Mouse (Mus musculus): Measurements from ENCODE around the gene Hist1h4h. TPM values are rescaled to one million over a fixed set of nuclear protein-coding genes. Genes with fewer than 3 reads are reported as not detected.
A peak's percentile ranks its signal among the peaks of the same experiment; 100 is the strongest.
"Not testable (repeated sequence)": the region's sequence is repeated elsewhere in the genome, so short reads cannot be mapped to it uniquely, and the experiment has no call there.

Hist1h4h gene
- polyA plus RNA-seq, 1 experiment from 2014 or later, result 1.5 TPM

DNA sequence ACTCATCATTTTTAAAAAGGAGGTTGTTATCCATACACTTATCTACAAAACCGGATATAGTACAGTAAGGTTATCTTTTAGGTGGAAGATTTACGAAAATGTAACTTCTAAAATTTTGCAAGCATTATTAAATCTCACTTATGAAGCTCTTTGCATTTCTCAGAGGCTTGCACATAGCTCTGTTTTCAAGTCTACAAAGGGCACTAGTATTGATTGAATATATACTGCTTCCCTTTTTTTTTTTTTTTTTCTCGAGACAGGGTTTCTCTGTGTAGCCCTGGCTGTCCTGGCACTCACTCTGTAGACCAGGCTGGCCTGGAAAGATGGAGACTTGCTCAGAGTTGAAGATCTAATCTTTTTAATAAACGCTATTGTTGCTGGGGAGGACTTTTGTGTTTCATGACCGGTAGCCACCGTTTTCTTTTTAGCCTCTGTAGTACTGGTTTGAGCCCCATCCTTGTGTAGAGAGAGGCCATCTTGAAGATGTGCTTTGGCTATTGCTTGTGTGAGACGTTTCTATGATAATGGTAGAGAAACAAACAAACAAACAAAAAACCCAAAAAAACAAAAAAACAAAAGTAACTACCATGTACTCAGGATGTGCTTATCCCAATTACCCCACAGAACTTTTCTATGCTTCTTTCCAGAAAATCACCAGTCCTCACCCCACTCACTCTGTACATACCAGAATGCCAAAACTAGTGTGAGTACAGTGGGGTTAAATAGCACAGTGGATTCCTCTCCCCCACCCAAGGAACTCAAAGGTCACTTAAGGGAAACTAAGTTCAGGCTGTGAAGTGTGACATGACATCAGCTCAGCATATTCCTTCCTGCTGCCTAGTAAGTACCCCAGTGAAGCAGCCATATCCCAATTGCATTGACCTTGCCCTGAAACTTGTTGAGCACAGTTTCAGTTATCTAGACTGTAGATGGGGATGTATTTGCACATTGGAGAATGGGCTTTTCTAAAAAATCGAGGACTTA is 21.4 kb downstream of the Hist1h4h start:
- WGBS, result 54% methylated on average over 8 of the region's 8 CpGs
- no peaks in the 10 kb centered on the region for H3K27me3 ChIP-seq (replicated peaks)
- no peak for ATAC-seq (ENCODE audit: low FRiP score)

DNA sequence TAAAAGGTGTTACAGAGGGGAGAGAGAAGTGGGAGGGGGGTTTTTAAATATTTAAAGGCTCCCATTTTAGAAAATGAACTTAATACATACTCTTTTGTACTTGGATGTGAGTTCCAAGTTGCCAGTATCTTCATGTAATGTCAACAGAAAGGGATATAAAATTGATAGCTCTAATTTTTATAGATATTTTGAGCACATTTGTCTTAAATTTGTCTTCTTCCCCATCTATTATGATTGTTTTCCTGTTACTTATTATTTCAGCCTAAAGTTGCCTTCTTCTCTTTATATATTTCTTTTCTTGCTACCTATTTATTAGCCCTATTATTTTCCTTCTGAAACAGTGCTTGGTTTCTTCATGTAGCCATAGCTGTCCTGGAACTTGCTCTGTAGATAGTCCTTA is 22.1 kb downstream of the Hist1h4h start, which contains the start of gene Hist1h1d:
Gene Hist1h1d, plus strand, starts transcription at position 301 of the 400 bp plus-strand sequence.
- H3K4me1 ChIP-seq, result peaks cover 32% of the 10 kb centered on the region
- no peaks in the 10 kb centered on the region for H3K36me3 ChIP-seq
- H3K4me2 ChIP-seq, result peak within 1 kb of the TSS; percentile 68
- ATAC-seq (ENCODE audit: low FRiP score), result no peak
- no peak within 1 kb of the TSS for H3K4me3 ChIP-seq (replicated peaks)
- peak within 1 kb of the TSS; percentile 90 for H3K27ac ChIP-seq (replicated peaks)
- H3K27me3 ChIP-seq (replicated peaks), result no peaks in the 10 kb centered on the region
- H3K9me3 ChIP-seq (replicated peaks), result no peaks in the 10 kb centered on the region
- no peak within 1 kb of the TSS for H3K9ac ChIP-seq (replicated peaks)

More for the DNA sequence above, 21.4 kb downstream of the Hist1h4h start:
- H3K4me3 ChIP-seq (replicated peaks), result peak overlapping the region; percentile 49
- H3K9me3 ChIP-seq (replicated peaks), result no peaks in the 10 kb centered on the region
- H3K36me3 ChIP-seq, result no peaks in the 10 kb centered on the region
- H3K4me1 ChIP-seq, result peaks cover 32% of the 10 kb centered on the region
- peak overlapping the region; percentile 68 for H3K4me2 ChIP-seq
- H3K9ac ChIP-seq (replicated peaks), result no peak overlapping the region; the same call in 1 of the 2 replicates
- H3K27ac ChIP-seq (replicated peaks), result peak overlapping the region; percentile 90

DNA sequence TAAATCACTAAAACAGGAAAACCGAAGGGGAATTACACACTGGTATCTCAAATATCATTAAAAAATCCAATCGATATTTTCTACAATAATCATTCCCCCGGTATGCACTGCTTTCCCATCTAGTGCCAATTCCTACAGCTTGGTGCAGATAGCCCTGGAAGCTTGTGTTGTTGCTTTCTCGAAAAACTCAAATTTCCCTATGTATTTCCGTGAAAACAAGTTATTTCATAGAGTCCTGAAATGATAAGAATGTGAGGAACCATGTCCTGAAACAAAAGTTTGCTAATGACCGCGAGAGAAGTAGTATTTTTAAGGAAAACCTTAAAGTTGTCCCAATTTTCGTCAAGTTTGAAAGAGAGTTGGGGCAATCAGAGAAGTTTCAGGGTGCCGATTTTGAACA is 23.5 kb downstream of the Hist1h4h start:
- 26% methylated on average over 9 of the region's 9 CpGs for WGBS
- H3K4me3 ChIP-seq (replicated peaks), result peak overlapping the region; percentile 51
- H3K27ac ChIP-seq (replicated peaks), result peak overlapping the region; percentile 87
- H3K4me2 ChIP-seq, result peak overlapping the region; percentile 99
- H3K36me3 ChIP-seq, result no peaks in the 10 kb centered on the region
- H3K4me1 ChIP-seq, result peaks cover 32% of the 10 kb centered on the region
- peak overlapping the region; percentile 64; the same call in 1 of the 2 replicates for H3K9ac ChIP-seq (replicated peaks)
- no peaks in the 10 kb centered on the region for H3K27me3 ChIP-seq (replicated peaks)
- no peak for ATAC-seq (ENCODE audit: low FRiP score)
- no peaks in the 10 kb centered on the region for H3K9me3 ChIP-seq (replicated peaks)

DNA sequence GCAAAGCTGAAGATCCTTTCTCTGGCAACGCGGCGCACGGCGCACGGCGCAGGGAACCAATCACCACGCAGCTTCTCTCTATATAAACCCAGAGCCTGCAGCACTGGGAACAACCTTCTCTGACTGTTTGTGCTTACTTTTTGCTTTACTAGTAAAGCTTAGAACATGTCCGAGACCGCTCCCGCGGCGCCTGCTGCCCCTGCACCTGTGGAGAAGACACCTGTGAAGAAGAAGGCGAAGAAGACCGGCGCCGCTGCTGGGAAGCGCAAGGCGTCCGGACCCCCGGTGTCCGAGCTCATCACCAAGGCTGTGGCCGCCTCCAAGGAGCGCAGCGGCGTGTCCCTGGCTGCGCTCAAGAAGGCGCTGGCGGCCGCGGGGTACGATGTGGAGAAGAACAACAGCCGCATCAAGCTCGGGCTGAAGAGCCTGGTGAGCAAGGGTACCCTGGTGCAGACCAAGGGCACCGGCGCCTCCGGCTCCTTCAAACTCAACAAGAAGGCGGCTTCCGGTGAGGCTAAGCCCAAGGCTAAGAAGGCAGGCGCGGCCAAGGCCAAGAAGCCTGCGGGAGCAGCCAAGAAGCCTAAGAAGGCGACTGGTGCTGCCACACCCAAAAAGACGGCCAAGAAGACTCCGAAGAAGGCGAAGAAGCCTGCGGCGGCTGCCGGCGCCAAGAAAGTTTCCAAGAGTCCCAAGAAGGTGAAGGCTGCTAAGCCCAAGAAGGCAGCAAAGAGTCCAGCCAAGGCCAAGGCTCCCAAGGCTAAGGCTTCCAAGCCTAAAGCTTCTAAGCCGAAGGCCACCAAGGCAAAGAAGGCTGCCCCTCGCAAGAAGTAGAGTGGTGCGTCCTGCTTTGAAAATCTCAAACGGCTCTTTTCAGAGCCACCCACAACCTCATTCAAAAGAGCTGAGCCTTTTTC is 24.3 kb downstream of the Hist1h4h start:
- no peaks in the 10 kb centered on the region for H3K9me3 ChIP-seq (replicated peaks)
- WGBS, result 0% methylated on average over 54 of the region's 54 CpGs
- H3K27ac ChIP-seq (replicated peaks), result peak overlapping the region; percentile 87
- ATAC-seq (ENCODE audit: low FRiP score), result peak; percentile 77
- H3K4me3 ChIP-seq (replicated peaks), result peak overlapping the region; percentile 51
- H3K9ac ChIP-seq (replicated peaks), result peak overlapping the region; percentile 64
- no peaks in the 10 kb centered on the region for H3K27me3 ChIP-seq (replicated peaks)
- H3K4me1 ChIP-seq, result peaks cover 32% of the 10 kb centered on the region
- H3K4me2 ChIP-seq, result peak overlapping the region; percentile 99
- H3K36me3 ChIP-seq, result no peaks in the 10 kb centered on the region

DNA sequence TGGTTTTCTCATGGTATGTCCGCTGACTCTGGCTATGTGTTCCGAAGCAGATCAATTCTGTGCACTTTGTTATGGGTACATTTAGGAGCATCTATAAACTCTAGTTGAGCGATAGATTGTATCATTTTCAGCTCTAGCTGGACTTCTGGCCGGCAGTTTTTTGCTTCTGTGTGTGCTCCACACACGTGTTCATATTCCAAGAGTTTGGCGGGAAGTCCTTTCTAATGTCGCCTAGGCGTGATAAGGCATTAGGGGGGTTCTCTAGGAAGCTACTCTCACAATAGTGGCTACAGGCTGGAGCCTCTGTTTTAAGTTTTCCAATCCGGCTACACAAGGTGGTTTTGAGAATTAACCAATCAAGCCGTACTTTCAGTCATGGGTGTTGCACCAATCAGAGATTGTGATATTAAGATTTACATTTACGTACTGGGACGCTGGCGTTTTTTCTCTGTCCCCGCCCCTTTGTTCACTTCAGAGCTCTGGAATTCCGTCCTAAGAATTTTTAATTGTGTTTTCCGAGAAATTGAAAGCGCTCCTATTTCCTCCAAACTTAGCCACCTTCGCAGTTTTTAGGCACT is 25.1 kb downstream of the Hist1h4h start:
- Histone ChIP-seq H3K9me3 (replicated peaks) (no peaks in the 10 kb centered on the region), H3K27me3 (replicated peaks) (no peaks in the 10 kb centered on the region), H3K36me3 (no peaks in the 10 kb centered on the region), H3K4me3 (replicated peaks) (peak overlapping the region; percentile 51), H3K9ac (replicated peaks) (peak overlapping the region; percentile 64), H3K4me1 (peaks cover 30% of the 10 kb centered on the region), H3K4me2 (peak overlapping the region; percentile 99), H3K27ac (replicated peaks) (peak overlapping the region; percentile 87)
- peak; percentile 87 for ATAC-seq (ENCODE audit: low FRiP score)
- WGBS, result under 1% methylated on average over 18 of the region's 18 CpGs

DNA sequence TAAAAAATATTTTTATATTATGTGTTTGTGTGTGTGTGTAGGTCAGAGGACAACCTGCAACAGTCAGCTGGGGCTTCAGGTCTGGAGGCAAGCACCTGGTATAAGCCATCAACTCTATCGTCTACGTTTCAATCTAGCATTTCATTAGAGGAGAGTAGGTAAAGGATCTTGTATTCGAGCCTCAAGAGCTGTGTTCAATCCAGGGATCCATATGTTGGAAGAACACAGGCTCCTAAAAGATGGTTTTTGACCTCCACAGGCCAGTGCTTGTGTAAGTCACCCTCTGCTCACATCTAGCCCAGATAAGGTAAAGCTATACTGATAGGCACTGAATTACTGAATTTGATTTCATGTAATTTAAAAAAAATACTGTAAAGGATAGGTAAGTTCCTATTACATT is 26.1 kb downstream of the Hist1h4h start:
- Histone ChIP-seq H3K27ac (replicated peaks) (peak overlapping the region; percentile 54; the same call in 1 of the 2 replicates), H3K9ac (replicated peaks) (no peak overlapping the region), H3K9me3 (replicated peaks) (no peaks in the 10 kb centered on the region), H3K36me3 (no peaks in the 10 kb centered on the region), H3K4me3 (replicated peaks) (no peak overlapping the region), H3K4me1 (peaks cover 29% of the 10 kb centered on the region), H3K27me3 (replicated peaks) (no peaks in the 10 kb centered on the region), H3K4me2 (peak overlapping the region; percentile 99; the same call in 1 of the 2 replicates)
- ATAC-seq (ENCODE audit: low FRiP score), result no peak
- 75% methylated on average over 3 of the region's 3 CpGs for WGBS

DNA sequence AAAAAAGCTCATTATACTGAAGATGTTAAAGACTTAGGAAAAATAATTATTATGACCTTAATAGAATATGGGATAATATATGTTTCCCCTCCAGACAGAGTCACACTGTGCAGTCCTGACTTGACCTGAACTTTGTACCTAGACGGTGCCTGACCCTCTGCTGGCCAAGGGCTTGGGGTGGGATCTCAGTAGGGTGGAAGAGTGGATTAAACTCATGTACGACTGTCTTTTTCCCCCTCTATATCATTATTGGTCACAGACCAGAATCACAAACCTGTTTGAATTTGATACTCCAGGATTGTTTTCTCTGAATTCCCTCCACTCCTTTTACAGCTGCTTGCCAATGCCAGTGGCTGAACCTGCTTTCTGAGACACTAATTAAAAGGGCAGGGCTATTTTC is 29.8 kb downstream of the Hist1h4h start:
- 32% methylated on average over 2 of the region's 2 CpGs for WGBS
- H3K27me3 ChIP-seq (replicated peaks); H3K36me3 ChIP-seq; H3K4me3 ChIP-seq (replicated peaks); H3K4me2 ChIP-seq; H3K27ac ChIP-seq (replicated peaks); H3K9ac ChIP-seq (replicated peaks); ATAC-seq (ENCODE audit: low FRiP score); H3K9me3 ChIP-seq (replicated peaks): not testable (repeated sequence)
- H3K4me1 ChIP-seq, result peaks cover 18% of the 10 kb centered on the region

DNA sequence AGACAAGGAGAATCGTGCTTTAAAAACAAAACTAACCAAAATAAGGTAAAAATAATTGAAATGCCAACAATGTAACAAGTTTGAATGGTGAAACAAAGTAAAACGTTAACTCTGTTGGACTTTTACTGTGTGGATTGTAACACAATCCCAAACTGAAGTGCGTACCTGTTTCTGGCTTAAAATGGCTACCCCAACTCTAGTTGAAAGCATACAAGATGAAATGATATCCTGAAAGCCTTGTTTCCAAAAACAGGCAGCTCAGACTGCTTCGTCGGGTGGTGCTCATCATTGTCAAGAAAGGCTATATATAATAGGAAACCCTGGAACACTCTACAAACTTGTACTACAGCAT is 30.7 kb downstream of the Hist1h4h start:
- peaks cover 14% of the 10 kb centered on the region for H3K4me1 ChIP-seq
- peak overlapping the region; percentile 84 for H3K4me2 ChIP-seq
- WGBS, result 0% methylated on average over 2 of the region's 5 CpGs
- not testable (repeated sequence) for ATAC-seq (ENCODE audit: low FRiP score); H3K9me3 ChIP-seq (replicated peaks); H3K36me3 ChIP-seq; H3K27me3 ChIP-seq (replicated peaks)
- peak overlapping the region; percentile 49 for H3K4me3 ChIP-seq (replicated peaks)
- peak overlapping the region; percentile 67; the same call in 1 of the 2 replicates for H3K9ac ChIP-seq (replicated peaks)
- H3K27ac ChIP-seq (replicated peaks), result peak overlapping the region; percentile 97

DNA sequence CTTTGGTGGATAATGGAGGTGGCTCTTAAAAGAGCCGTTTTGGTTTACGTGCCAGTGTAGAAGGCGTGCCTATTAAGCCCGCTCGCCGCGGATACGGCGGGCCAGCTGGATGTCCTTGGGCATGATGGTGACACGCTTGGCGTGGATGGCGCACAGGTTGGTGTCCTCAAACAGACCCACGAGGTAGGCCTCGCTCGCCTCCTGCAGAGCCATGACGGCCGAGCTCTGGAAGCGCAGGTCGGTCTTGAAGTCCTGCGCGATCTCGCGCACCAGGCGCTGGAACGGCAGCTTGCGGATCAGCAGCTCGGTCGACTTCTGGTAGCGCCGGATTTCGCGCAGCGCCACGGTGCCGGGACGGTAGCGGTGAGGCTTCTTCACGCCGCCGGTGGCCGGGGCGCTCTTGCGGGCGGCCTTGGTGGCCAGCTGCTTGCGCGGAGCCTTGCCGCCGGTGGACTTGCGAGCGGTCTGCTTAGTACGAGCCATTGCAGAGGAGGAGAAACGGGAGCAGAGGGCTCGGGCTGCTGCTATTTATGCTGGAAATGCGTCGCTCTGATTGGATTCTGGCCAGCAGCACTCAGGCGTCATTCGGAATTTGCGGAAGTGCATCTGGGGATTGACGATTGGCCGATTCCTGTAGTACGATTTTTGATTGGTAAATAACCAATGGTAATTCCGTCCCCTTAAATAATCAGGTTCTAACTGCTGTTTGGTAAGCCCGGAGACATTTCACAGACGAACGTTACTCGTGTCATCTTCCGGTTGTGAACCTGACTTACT is 31.2 kb downstream of the Hist1h4h start, which contains the start of gene Hist1h3e:
Gene Hist1h3e, minus strand, starts transcription at position 487 of the 777 bp plus-strand sequence.
- H3K27ac ChIP-seq (replicated peaks), result peak within 1 kb of the TSS; percentile 97
- not testable (repeated sequence) for H3K9me3 ChIP-seq (replicated peaks); H3K27me3 ChIP-seq (replicated peaks); H3K36me3 ChIP-seq; H3K4me1 ChIP-seq
- peak within 1 kb of the TSS; percentile 84 for H3K4me2 ChIP-seq
- 2% methylated on average over 58 of the region's 67 CpGs for WGBS
- H3K4me3 ChIP-seq (replicated peaks), result peak within 1 kb of the TSS; percentile 49
- ATAC-seq (ENCODE audit: low FRiP score), result peak; percentile 95
- peak within 1 kb of the TSS; percentile 67 for H3K9ac ChIP-seq (replicated peaks)

DNA sequence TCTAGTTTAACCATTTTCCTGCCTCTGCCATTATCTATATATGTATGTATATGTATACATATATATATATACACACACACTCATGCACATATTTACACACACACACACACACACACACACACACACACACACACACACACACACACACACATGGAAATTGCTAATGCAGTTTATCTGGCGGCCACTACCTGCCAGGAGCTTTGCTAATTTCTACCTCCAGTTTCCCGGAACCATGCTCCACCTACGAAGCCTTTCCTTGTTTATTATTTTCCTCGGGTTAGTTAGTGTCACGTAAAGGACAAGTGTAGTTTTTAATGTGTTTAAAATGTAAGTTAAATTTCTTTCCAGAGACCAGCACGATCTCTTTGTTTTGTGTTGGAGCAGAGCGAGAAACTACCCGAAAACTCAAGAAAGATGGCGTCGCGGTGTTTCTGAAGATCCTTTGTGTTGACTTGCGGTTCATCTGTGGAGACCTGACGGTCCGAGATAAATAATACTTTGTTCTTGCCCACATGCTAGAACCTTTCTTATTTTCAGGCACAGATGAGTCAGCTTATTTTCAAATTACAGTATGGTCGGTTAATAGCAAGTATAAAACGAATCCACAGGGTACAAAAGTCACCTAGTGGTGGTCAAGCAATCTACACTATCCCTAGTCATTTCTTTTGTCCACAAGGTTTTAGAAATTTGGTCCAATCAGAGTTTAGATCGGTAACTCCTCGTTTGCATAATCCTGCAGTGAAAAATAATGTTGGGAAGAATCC is 32.0 kb downstream of the Hist1h4h start:
- H3K27me3 ChIP-seq (replicated peaks), result no peaks in the 10 kb centered on the region
- WGBS, result 2% methylated on average over 18 of the region's 18 CpGs
- no peaks in the 10 kb centered on the region for H3K36me3 ChIP-seq
- peak overlapping the region; percentile 51 for H3K9ac ChIP-seq (replicated peaks)
- peak overlapping the region; percentile 84 for H3K4me2 ChIP-seq
- peak; percentile 71 for ATAC-seq (ENCODE audit: low FRiP score)
- H3K4me1 ChIP-seq, result peaks cover 9% of the 10 kb centered on the region; the same call in 1 of the 2 replicates
- no peaks in the 10 kb centered on the region for H3K9me3 ChIP-seq (replicated peaks)
- H3K27ac ChIP-seq (replicated peaks), result peak overlapping the region; percentile 97
- H3K4me3 ChIP-seq (replicated peaks), result peak overlapping the region; percentile 49
